Mouse (Mus musculus): ENCODE data around the gene Plekhb2.

GRCm38 (mm10) chr1:34842887-34843618, 6.7 kb upstream of the Plekhb2 start, which contains the start of gene Fam168b:
- no peak for TF ChIP-seq CTCF (IDR thresholded peaks at IDR 0.05; ENCODE audit: low read depth, low read length)
- TF ChIP-seq POLR2AphosphoS5 (IDR thresholded peaks at IDR 0.05; ENCODE audit: insufficient replicate concordance, low read depth, low read length), result no peak
- TF ChIP-seq GATA1 (IDR thresholded peaks at IDR 0.05; ENCODE audit: borderline replicate concordance, low read length), result no peak

All from G1E (cell line).